Mouse (Mus musculus) forelimb bud, embryonic 11.5 days (tissue): Measurements from ENCODE around the gene Il4i1.

Experiments used
- DNase-seq: peaks from one replicate; pipeline ENCODE4 v3.0.0-alpha.2; 2012; ENCODE audit warnings: low read depth, low spot score

Gene Il4i1

GRCm38 (mm10) chr7:44848561-44849415 is 32.6 kb downstream of the Il4i1 start, which contains the start of the genes Akt1s1 and Tbc1d17:
Gene Akt1s1 (plus strand): TSS chr7:44848991.
Gene Tbc1d17 (minus strand): TSS chr7:44849079.
- DNase-seq, result peak; percentile 100

DNA sequence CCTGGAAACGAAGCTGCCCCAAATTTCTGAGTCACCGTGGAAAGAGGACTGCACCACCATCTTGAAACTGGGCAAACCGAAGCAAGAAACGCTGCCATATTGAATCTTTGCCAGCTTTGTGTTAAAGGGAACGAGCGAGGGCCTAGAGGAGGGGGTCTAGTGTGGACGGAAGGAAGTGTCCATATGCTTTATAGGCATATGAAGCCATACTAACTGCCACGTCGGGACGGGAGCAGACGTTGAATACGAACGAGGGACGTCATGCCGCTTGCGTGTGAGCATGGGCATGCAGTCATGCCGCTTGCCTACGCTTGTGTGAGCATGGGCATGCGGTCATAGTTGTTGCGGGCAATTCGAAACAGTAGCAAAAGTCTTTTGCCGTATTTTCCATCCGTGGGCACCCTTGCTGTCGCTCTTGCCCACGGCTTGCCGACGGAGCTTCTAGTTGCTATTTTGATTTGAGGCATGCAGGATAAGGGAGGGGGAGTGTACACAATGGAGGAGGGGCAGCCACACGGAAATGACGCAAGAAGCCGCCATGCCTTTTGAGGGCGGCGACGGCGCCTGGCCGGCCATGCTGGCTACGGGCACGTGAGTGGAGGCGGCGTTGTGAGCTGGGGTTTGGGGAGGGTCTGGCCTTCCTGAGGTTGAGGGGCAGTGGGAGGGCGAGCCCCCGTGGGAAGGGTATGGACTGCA is 33.4 kb downstream of the Il4i1 start:
- DNase-seq, result peak; percentile 89

GRCm38 (mm10) chr7:44850146-44850545 is 34.0 kb downstream of the Il4i1 start:
- peak; percentile 75 for DNase-seq

- DNase-seq, result no peak
Observed at GRCm38 (mm10) chr7:44850789-44851624, 34.8 kb downstream of the Il4i1 start.

GRCm38 (mm10) chr7:44851625-44852234 is 35.5 kb downstream of the Il4i1 start:
- no peak for DNase-seq

- no peak for DNase-seq
Observed at GRCm38 (mm10) chr7:44852259-44853027, 36.3 kb downstream of the Il4i1 start.

- no peak for DNase-seq
Observed at GRCm38 (mm10) chr7:44853065-44853464, 36.9 kb downstream of the Il4i1 start.

DNA sequence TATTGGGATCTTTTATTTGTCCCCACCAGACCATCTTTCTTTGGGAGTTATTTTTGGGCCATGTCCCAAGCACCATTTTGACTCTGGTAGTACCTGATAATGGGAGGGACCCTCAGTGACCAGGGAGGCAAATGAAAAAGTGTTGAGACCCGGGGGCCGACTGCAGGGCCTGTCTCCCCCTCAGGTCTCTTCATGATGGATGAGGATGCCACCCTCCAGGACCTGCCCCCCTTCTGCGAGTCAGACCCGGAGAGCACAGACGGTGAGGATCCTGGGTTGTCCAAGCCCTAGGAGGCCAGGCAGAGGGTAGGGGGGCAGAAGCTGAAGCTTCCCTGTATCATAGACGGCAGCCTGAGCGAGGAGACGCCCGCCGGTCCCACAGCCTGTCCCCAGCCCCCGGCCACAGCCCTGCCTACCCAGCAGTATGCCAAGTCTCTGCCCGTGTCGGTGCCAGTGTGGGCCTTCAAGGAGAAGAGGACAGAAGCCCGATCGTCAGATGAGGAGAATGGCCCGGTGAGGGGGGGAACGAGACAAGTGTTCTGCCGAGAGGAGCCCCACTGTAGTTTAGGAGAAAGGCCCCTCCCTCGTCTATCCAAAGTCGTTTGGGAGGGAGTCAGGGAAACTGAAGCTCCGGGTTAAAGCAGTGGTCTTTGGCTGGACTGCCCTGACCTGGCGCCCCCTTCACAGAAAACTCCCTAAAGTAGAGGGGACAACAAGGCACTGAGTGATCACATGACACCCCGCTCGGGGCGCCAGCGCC is 37.6 kb downstream of the Il4i1 start:
- DNase-seq, result no peak

- DNase-seq, result peak; percentile 70
Observed at GRCm38 (mm10) chr7:44854356-44855031, 38.3 kb downstream of the Il4i1 start.

- DNase-seq, result no peak
Observed at GRCm38 (mm10) chr7:44855036-44855435, 38.8 kb downstream of the Il4i1 start.

- no peak for DNase-seq
Observed at GRCm38 (mm10) chr7:44856265-44856916, 40.2 kb downstream of the Il4i1 start.

DNA sequence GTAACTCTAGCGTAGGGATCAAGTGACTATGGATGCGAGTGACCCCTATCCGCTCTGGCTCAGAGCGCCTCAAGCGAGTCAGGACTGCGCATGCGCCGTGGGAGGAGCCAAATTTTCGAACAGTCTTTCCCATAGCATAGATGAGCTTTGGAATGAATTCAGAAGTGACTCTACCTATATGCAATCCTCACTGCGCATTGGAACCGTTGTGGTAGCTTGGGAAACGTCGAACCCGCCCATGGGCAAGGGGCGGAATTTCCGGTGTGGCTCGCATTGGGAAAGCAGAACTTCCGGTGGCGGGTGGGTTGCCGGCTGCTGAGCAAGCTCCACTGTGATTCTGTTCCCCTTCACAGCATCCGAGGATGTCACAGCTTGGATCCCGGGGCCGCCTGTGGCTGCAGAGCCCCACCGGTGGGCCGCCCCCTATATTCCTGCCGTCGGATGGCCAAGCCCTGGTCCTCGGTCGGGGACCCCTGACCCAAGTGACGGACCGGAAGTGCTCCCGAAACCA is 40.9 kb downstream of the Il4i1 start, which contains the start of gene Pnkp:
Gene Pnkp (plus strand): TSS at position 98 of the 511 bp plus-strand sequence.
- DNase-seq, result peak; percentile 88

DNA sequence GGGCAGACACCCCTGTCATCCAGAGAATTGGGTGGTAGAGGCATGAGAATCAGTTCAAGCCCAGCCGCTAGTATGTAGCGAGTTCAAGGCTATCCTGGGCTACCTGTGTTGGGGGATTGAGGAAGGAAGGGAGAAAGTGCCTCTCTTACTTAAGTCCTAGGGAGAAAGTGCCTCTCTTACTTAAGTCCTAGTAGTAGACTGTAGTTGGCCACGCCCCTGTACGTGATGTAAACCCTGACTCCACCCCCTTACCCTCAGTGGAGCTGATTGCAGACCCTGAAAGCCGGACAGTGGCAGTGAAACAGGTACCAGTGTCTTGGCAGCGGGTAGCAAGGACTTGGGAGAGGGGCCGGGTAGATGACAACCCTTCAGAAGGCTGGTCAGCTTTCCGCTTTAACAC is 41.7 kb downstream of the Il4i1 start:
- DNase-seq, result no peak

DNA sequence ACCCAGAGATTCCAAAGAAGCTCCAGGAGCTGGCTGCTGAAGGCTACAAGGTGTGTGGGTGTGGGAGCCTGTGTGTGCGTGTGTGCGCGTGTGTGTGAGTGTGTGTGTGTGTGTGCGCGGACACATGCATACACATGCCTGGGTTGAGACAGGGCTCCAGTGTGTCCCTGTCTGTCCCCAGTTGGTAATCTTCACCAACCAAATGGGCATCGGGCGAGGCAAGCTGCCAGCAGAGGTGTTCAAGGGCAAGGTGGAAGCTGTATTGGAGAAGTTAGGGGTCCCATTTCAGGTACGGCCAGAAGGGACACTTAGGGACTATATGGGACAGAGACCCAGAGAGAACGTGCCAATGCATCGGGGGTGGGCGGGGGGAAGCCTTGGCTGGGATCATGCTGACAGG is 43.7 kb downstream of the Il4i1 start:
- no peak for DNase-seq

DNA sequence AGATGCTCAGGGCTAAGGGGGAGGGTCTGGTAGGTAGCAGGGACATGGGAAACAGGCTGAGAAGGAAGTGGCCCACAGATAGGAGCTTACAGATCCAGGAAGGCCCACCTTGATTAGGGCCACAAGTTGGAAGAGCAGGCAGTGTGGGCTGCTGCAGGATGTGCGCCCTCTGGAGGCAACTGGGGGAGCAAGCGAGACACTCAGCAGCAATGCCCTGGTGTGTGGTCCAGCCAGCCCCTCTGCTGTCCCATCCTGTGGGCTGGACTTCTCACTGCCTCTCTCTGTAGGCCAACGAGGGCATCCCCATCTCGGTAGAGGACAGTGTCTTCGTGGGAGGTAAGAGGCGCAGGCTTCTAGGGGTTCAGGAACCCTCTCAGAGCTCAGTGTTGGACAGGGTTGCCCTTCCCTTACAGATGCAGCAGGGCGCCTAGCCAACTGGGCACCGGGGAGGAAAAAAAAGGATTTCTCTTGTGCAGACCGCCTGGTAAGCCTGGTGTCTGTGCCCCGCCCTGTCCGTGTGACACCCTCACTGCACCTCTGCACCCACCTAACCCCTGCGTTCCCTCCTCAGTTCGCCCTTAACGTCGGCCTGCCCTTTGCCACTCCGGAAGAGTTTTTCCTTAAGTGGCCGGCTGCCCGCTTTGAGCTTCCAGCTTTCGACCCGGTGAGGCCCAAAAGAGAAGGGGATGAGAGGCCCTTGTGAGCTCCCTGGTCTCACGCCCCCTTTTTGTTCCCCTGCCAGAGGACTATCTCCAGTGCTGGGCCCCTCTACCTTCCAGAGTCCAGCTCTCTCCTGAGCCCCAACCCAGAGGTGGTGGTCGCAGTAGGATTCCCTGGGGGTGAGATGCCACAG is 44.6 kb downstream of the Il4i1 start:
- peak; percentile 69 for DNase-seq

- DNase-seq, result no peak
Observed at GRCm38 (mm10) chr7:44861429-44861816, 45.2 kb downstream of the Il4i1 start.

DNA sequence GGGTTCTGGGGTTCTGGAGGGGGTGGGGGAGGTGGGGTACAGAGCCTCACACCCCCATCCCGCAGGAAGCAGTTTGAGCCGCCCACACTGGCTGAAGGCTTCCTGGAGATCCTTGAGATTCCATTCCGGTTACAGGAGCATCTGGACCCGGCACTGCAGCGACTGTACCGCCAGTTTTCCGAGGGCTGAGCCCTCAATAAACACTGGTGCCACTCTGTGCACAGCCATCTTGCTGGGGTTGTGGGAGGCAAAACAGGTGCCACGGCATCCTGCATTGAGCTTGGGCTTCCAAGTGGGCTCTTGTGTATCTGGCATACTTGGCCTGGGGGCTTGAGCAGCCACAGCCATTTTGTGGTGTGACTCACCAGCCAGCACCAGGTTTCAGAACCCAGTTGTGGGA is 46.2 kb downstream of the Il4i1 start:
- no peak for DNase-seq

GRCm38 (mm10) chr7:44863210-44863609 is 47.0 kb downstream of the Il4i1 start:
- no peak for DNase-seq
